Mouse (Mus musculus): ENCODE data around the gene Olfr356.

Olfr356 gene

DNA sequence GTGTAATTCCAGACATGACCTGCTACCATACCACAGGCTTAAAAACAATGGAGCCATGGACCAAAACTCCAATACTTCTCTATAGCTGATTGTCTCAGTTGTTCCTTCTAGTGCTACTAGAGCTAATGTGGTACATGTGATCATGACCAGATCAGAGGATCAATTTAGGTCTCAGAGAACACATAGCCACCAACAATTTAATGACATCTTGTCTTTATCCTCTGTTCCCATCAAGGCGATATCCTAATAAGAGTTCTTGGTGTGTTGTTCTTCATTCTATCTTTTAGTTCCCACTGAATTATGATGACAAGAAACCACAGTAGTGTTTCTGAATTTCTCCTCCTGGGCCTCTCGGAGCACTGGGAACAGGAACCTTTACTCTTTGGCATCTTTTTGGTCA, at the start of gene Olfr356:
TSS of gene Olfr356 (plus strand) at position 301 of the 400 bp plus-strand sequence.
- no peak for DNase-seq

DNA sequence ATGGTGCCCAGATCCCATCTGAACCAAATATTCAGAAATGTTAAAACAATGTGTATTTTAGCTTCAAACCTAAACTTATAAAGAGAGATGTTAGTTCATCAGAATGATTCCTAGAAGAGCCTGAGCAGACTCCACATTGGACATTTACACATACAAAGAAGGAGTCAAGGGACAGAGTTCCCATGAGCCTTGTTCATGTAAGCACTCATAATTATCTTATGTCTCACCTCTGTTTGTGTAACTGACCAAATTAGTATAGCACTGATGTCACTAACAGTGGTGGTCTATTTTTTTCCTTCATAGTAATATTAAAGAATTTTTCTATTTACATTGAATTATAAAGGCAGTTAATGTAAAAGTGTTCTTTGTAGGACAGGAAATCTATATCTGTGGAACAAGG, 44.1 kb upstream of the Olfr356 start, which contains the start of gene Olfr353:
TSS of gene Olfr353 (minus strand) at position 101 of the 400 bp plus-strand sequence.
- no peak for DNase-seq

DNA sequence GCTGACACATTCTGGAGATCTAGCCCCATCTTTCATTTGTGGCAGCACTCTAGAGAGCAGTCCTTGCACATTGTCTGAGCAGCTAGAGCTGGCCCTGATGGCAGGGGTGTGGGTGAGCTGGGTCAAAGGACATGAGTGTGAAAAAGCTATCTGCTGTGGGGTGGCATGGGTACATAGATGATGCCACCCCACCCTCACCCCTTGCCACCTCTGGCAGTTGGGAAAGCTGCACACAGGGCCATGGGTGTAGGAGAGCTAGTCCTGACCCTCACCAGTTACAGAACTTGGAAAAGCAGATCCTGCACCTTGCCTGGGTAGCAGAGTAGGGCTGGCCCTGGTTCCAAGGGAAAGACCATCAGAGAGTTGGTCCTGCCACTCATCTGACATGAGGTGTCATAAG, 39.8 kb upstream of the Olfr356 start:
- no peak for DNase-seq

DNA sequence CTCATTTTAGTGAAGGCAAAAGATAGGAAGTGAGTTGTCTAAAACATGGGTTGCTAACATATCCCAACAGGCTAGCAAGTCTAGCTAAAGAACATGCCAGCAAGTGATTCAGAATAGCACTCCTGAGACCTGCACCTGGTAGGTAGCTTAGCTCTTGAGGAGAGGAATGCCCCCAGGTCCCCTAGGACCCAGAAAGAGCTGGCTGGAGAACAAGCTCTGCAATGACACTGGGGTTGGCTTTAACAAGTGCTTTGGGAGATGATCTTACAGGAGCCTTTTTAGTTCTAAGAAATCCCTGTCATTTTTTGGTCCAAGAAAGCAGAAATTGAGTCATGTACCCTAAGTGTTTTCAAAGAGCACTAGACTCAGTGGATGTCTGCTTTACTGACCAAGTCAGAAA, 31.5 kb upstream of the Olfr356 start, which contains the start of gene Olfr354:
TSS of gene Olfr354 (plus strand) at position 301 of the 400 bp plus-strand sequence.
- no peak for DNase-seq

DNA sequence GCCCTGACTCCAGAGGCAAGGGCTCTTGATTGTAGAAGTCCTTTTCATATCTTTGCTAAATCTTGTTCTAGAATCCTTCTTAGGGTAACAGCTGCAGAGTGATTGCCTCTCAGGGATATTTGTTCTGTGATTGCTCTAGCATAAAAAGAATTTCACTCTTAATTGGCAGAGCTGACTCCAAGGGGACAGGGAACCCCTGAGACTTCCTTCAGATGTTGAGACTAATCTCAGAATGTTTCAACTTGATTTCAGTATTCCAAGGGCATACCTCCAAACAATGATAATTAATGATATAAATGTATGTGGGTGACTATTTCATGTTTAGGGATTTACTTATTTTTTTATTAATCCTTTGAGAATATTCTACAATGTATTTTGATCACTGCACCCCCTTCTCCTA, 8.1 kb upstream of the Olfr356 start, which contains the start of gene Olfr355:
TSS of gene Olfr355 (minus strand) at position 101 of the 400 bp plus-strand sequence.
- no peak for DNase-seq

Data from thymus, postnatal 25 days (tissue).